Mouse (Mus musculus) thymus, adult 2 months (tissue): ENCODE results near the gene Clec11a. TPM values are rescaled to one million over a fixed set of nuclear protein-coding genes. Genes with fewer than 3 reads are reported as not detected.

Source experiments
- DNase-seq: peaks from one replicate; pipeline ENCODE4 v3.0.0; 2021
- H3K27ac ChIP-seq: fragments of 200-500 bp; 2 replicates; pipeline ENCODE4 v1.5.1; 2012; ENCODE audit warnings: low read length, control low read depth; ENCODE audit not compliant: control insufficient read depth, insufficient read depth
- H3K27me3 ChIP-seq: fragments of 200-500 bp; 2 replicates; pipeline ENCODE4 v1.6.1; 2012; ENCODE audit warnings: mild to moderate bottlenecking, low read length, moderate library complexity, mixed read lengths; ENCODE audit not compliant: control insufficient read depth, insufficient read depth
- H3K36me3 ChIP-seq: fragments of 200-500 bp; 2 replicates; pipeline ENCODE4 v1.6.1; 2012; ENCODE audit warnings: mild to moderate bottlenecking, low read length, moderate library complexity; ENCODE audit not compliant: control insufficient read depth, insufficient read depth
- H3K4me1 ChIP-seq: fragments of 200-500 bp; replicated peaks from 2 replicates; pipeline ENCODE4 v1.6.1; 2012; ENCODE audit warnings: low read length; ENCODE audit not compliant: control insufficient read depth, insufficient read depth
- H3K4me3 ChIP-seq: fragments of 200-500 bp; 2 replicates; pipeline ENCODE4 v1.5.1; 2012; ENCODE audit warnings: mild to moderate bottlenecking, low read length, control low read depth, moderate library complexity; ENCODE audit not compliant: control insufficient read depth, insufficient read depth
- CTCF ChIP-seq: fragments of 200-500 bp; IDR thresholded peaks from 2 replicates; pipeline ENCODE4 v1.5.1; 2012; ENCODE audit warnings: mild to moderate bottlenecking, control low read depth, low read length, moderate library complexity, borderline replicate concordance; ENCODE audit not compliant: control insufficient read depth, poor library complexity, insufficient read depth; ENCODE audit errors: extremely low read depth
- POLR2A ChIP-seq: fragments of 200-500 bp; IDR thresholded peaks from 2 replicates; pipeline ENCODE4 v1.6.1; 2012; ENCODE audit warnings: mild to moderate bottlenecking, low read length, control low read depth, moderate library complexity; ENCODE audit not compliant: control insufficient read depth, poor library complexity, insufficient read depth; ENCODE audit errors: extremely low read depth
- WGBS: fragments of 180-500 bp; shearing (Covaris S2); methylation state at CpG from one replicate; pipeline ENCODE4 v1.1.7; 2018; 5-methylcytosine and 5-hydroxymethylcytosine counted together
- polyA plus RNA-seq: library from polyadenylated mRNA; depleted of rRNA; stranded (reverse); fragments of >200 nt; gene quantifications from 2 replicates; pipeline ENCODE4 v1.2.3, GENCODE M21; 2012; rRNA removed

Gene Clec11a
- 2.3 and 3.1 TPM in 2 replicates for polyA plus RNA-seq

DNA sequence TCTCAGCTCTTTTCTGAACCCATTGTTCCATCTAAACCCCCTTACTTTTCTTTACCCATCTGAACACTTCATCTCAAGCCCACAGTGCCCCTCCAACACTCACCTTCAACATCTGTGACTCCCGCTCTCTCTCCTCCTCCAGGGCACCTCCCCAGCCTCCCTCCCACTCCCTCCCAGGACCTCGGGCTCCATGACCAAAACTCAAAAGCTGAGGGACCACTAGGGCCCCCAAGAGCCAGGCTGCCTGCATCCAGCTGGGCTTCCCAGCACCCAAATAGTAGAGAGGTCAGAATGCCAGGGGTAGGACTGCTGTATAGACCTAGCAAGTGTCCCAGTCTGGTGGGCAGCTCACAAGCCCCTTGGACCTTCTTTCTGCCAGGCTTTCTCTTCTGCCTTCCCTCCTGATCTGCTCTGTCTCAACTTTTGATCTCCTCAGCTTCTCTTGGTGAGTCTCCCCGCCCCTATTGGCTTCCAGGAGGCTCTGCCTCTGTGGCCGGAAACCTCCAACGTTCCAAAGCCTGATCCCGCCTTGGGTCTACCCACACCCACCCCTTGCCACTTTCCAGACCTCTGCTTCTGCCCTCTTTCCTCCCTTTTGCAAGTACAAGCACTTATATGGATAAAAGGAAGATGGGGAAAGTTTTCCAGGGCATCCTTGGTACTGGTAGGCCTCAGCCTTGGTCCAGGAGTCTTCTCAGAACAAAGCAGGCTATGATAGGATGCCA is at the start of gene Clec11a:
TSS of gene Clec11a (minus strand) at position 387 of the 725 bp plus-strand sequence.
- no peak for TF ChIP-seq POLR2A
- TF ChIP-seq CTCF = no peak
- H3K4me3 ChIP-seq = no peak within 1 kb of the TSS
- peaks cover 23% of the 10 kb centered on the region for H3K4me1 ChIP-seq
- DNase-seq = no peak
- H3K27ac ChIP-seq = no peak within 1 kb of the TSS
- 78% methylated on average over 6 of the region's 6 CpGs for WGBS
- H3K36me3 ChIP-seq = no peaks in the 10 kb centered on the region
- H3K27me3 ChIP-seq = peaks cover 9% of the 10 kb centered on the region

DNA sequence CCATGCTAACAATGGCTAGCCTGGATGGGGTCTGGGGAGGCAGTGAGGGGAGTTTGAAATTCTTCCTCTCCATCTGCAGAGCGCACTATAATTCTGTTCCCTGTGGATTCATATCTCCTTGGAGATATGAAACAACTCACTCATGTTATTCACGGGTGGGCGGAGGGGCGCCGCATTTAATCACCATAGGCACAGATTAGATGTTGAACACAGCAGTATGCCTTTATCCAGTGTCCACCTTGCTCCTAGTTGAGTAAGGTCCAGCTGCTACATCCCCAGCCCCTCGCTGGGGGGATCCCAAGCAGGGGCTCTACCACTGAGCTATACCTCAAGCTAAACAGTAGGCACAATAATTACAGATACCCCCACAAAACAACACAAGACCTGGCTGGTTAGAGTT is 48.7 kb upstream of the Clec11a start:
- no peak for DNase-seq
- Histone ChIP-seq H3K27ac (no peak overlapping the region), H3K4me3 (no peak overlapping the region), H3K4me1 (peaks cover 8% of the 10 kb centered on the region), H3K27me3 (peaks cover 28% of the 10 kb centered on the region; the same call in 1 of the 2 replicates), H3K36me3 (no peaks in the 10 kb centered on the region)
- TF ChIP-seq CTCF = no peak
- TF ChIP-seq POLR2A = no peak
- 77% methylated on average over 6 of the region's 6 CpGs for WGBS

DNA sequence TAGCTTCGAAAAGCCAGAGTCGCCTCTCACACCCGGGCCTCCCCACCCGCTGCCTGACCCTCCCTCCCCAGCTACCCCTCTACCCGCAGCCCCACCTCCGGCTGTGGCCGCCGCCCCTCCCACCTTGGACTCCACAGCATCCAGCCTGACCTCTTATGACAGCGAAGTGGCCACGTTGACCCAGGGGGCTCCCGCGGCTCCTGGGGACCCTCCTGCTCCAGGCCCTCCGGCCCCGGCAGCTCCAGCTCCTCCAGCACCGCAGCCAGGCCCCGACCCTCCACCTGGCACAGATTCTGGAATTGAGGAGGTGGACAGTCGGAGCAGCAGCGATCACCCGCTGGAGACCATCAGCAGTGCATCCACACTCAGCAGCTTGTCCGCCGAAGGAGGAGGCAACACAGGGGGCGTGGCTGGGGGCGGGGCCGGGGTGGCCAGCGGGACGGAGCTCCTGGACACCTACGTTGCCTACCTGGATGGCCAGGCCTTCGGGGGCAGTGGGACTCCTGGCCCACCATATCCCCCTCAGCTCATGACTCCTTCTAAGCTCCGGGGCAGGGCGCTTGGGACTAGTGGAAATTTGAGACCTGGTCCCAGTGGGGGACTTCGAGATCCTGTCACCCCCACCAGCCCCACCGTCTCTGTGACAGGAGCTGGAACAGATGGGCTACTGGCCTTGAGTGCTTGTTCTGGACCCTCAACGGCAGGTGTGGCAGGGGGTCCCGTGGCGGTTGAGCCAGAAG is 47.1 kb upstream of the Clec11a start:
- TF ChIP-seq CTCF (no peak), POLR2A (no peak)
- Histone ChIP-seq H3K27me3 (peaks cover 24% of the 10 kb centered on the region; the same call in 1 of the 2 replicates), H3K4me3 (no peak overlapping the region), H3K4me1 (no peaks in the 10 kb centered on the region), H3K27ac (no peak overlapping the region), H3K36me3 (no peaks in the 10 kb centered on the region)
- DNase-seq = no peak
- 6% methylated on average over 35 of the region's 35 CpGs for WGBS

DNA sequence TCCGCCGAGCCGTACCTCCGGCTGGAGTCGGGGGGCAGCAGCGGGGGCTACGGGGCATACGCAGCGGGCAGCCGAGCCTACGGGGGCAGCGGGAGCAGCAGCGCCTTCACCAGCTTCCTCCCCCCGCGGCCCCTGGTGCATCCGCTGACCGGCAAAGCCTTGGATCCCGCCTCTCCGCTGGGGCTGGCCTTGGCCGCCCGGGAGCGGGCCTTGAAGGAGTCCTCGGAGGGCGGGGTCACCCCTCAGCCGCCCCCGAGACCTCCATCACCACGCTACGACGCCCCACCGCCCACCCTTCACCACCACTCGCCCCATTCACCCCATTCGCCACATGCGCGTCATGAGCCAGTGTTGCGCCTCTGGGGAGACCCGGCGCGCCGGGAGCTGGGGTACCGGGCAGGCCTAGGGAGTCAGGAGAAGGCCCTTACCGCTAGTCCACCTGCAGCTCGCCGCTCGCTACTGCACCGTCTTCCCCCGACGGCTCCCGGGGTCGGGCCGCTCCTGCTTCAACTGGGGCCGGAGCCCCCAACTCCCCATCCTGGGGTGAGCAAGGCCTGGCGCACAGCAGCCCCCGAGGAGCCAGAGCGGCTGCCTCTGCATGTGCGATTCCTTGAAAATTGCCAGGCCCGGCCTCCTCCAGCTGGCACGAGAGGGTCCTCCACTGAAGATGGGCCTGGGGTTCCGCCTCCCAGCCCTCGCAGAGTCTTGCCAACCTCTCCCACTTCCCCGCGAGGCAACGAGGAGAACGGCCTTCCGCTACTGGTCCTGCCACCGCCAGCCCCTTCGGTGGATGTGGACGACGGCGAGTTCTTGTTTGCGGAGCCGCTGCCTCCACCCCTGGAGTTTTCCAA is 46.3 kb upstream of the Clec11a start:
- DNase-seq = no peak
- Histone ChIP-seq H3K4me3 (no peak overlapping the region), H3K36me3 (no peaks in the 10 kb centered on the region), H3K27me3 (peaks cover 24% of the 10 kb centered on the region; the same call in 1 of the 2 replicates), H3K27ac (no peak overlapping the region), H3K4me1 (no peaks in the 10 kb centered on the region)
- TF ChIP-seq CTCF (no peak), POLR2A (no peak)
- WGBS = 9% methylated on average over 71 of the region's 71 CpGs

DNA sequence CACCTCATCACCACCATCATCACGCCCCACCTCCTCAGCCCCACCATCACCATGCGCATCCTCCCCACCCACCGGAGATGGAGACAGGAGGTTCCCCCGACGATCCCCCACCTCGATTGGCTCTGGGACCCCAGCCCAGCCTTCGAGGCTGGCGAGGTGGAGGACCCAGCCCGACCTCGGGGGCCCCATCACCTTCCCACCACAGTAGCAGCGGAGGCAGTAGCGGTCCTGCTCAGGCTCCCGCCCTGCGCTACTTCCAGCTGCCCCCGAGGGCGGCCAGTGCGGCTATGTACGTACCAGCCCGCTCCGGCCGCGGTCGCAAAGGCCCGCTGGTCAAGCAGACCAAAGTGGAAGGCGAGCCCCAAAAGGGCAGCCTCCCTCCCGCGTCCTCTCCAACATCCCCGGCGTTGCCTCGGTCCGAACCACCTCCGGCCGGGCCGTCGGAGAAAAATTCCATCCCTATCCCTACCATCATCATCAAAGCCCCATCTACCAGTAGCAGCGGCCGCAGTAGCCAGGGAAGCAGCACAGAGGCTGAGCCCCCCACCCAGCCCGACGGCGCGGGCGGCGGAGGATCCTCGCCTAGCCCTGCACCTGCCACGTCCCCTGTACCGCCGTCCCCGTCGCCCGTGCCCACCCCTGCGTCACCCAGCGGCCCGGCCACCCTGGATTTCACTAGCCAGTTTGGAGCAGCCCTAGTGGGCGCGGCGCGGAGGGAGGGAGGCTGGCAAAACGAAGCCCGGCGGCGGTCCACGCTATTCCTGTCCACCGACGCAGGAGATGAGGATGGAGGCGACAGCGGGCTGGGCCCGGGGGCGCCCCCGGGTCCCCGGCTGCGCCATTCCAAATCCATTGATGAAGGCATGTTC is 45.4 kb upstream of the Clec11a start:
- peaks cover 24% of the 10 kb centered on the region; the same call in 1 of the 2 replicates for H3K27me3 ChIP-seq
- TF ChIP-seq CTCF (no peak), POLR2A (no peak)
- no peaks in the 10 kb centered on the region for H3K36me3 ChIP-seq
- H3K4me1 ChIP-seq = no peaks in the 10 kb centered on the region
- H3K4me3 ChIP-seq = no peak overlapping the region
- H3K27ac ChIP-seq = no peak overlapping the region
- no peak for DNase-seq
- 12% methylated on average over 70 of the region's 71 CpGs for WGBS
